Mouse (Mus musculus) midbrain, embryonic 11.5 days (tissue): ENCODE results near the gene Rras2. TPM values are rescaled to one million over a fixed set of nuclear protein-coding genes. Genes with fewer than 3 reads are reported as not detected.

ENCODE experiments used
- ATAC-seq: fragments of 200-750 bp; cut with Nextera tagmentation; 2 replicates; pipeline ENCODE4 v1.8.0; 2017; ENCODE audit warnings: moderate TSS enrichment, moderate library complexity; ENCODE audit not compliant: low FRiP score
- DNase-seq: peaks from one replicate; pipeline ENCODE4 v3.0.0; 2015; ENCODE audit warnings: low spot score; ENCODE audit errors: missing footprints
- H3K27ac ChIP-seq: fragments of 300-500 bp; sonication (generic); 2 replicates; pipeline ENCODE4 v1.5.1; 2014; ENCODE audit warnings: low read depth, low read length
- H3K27me3 ChIP-seq: fragments of 300-500 bp; sonication (generic); 2 replicates; pipeline ENCODE4 v1.6.1; 2014; ENCODE audit warnings: mild to moderate bottlenecking, low read length, moderate library complexity, mixed read lengths; ENCODE audit not compliant: control insufficient read depth, insufficient read depth
- H3K36me3 ChIP-seq: fragments of 300-500 bp; sonication (generic); 2 replicates; pipeline ENCODE4 v1.6.1; 2014; ENCODE audit warnings: mild to moderate bottlenecking, low read length, moderate library complexity, mixed read lengths; ENCODE audit not compliant: control insufficient read depth, insufficient read depth
- H3K4me1 ChIP-seq: fragments of 300-500 bp; sonication (generic); 2 replicates; pipeline ENCODE4 v1.6.1; 2014; ENCODE audit warnings: low read length; ENCODE audit not compliant: control insufficient read depth, insufficient read depth
- H3K4me2 ChIP-seq: fragments of 300-500 bp; sonication (generic); 2 replicates; pipeline ENCODE4 v1.6.1; 2014; ENCODE audit warnings: mild to moderate bottlenecking, moderate library complexity
- H3K4me3 ChIP-seq: fragments of 300-500 bp; sonication (generic); 2 replicates; pipeline ENCODE4 v1.5.1; 2014; ENCODE audit warnings: low read depth, low read length
- H3K9ac ChIP-seq: fragments of 300-500 bp; sonication (generic); 2 replicates; pipeline ENCODE4 v1.6.1; 2014; ENCODE audit warnings: low read length
- H3K9me3 ChIP-seq: fragments of 300-500 bp; sonication (generic); 2 replicates; pipeline ENCODE4 v1.6.1; 2016; ENCODE audit warnings: low read length; ENCODE audit not compliant: control insufficient read depth
- WGBS: fragments of 180-500 bp; shearing (Covaris S2); extraction: QIAGEN DNeasy Blood & Tissue Kit; methylation state at CpG from one replicate; pipeline ENCODE4 v1.1.7; 2014; 5-methylcytosine and 5-hydroxymethylcytosine counted together
- polyA plus RNA-seq: library from polyadenylated mRNA; unstranded; fragments of >200 nt; fragmentation: Nextera tagmentation; extraction: Ambion mirVana; gene quantifications from 2 replicates; pipeline ENCODE4 v1.2.1, GENCODE M21; 2014

The Rras2 gene
- polyA plus RNA-seq, 1 experiment from 2014 or later, result 26.7 TPM

DNA sequence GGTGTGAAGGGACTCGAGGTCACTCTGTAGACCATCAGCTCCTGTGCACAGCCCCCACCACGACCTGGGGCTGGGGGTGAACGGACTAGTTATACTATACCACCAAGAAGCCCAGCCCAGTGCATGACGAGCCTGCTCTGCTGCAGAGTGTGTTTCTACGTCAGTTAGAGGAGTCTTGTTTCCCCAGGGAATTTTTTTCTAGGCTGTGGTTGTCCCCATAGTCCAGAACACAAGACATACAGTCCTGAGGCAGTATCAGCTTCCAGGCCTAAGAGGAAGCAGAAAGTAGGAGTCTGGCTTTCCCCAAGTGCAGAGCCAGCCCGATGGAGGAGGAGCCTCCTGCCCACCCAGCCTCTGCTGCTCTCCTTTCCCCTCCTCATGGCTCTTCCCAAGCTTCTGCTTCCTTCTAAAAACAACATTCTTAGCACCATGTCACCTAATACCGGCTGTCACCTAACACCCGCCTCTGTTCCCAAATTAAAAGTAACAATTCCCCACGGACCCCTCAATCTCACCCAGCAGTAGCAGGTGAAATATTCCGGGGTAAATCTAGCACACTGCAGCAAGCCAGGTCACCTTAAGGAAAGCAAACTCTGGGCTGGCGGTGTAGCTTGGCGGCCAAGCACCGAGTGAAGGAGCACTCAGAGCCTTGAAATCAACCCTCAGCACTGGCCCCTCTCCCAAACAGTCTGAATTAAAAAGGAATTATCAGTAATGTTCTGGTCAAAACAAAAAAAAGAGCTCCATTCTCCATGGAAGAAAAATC, 45.5 kb downstream of the Rras2 start:
- H3K4me2 ChIP-seq, result no peak overlapping the region
- DNase-seq, result no peak
- no peaks in the 10 kb centered on the region for H3K36me3 ChIP-seq
- H3K27me3 ChIP-seq, result no peaks in the 10 kb centered on the region
- no peaks in the 10 kb centered on the region for H3K9me3 ChIP-seq
- no peak overlapping the region for H3K9ac ChIP-seq
- no peaks in the 10 kb centered on the region; the same call in 1 of the 2 replicates for H3K4me1 ChIP-seq
- 54% methylated on average over 13 of the region's 13 CpGs for WGBS
- H3K27ac ChIP-seq, result no peak overlapping the region
- no peak overlapping the region for H3K4me3 ChIP-seq
- ATAC-seq, result no peak

GRCm38 (mm10) chr7:114071395-114071794, 46.2 kb downstream of the Rras2 start:
- peaks cover 4% of the 10 kb centered on the region for H3K4me1 ChIP-seq
- no peak overlapping the region for H3K9ac ChIP-seq
- no peaks in the 10 kb centered on the region for H3K27me3 ChIP-seq
- H3K4me3 ChIP-seq, result no peak overlapping the region
- no peak for DNase-seq
- no peaks in the 10 kb centered on the region for H3K36me3 ChIP-seq
- no peak for ATAC-seq
- H3K27ac ChIP-seq, result no peak overlapping the region
- WGBS, result 88% methylated on average over 5 of the region's 5 CpGs
- no peak overlapping the region for H3K4me2 ChIP-seq
- no peaks in the 10 kb centered on the region for H3K9me3 ChIP-seq

GRCm38 (mm10) chr7:114070458-114070840, 47.1 kb downstream of the Rras2 start:
- no peak overlapping the region for H3K4me3 ChIP-seq
- H3K4me2 ChIP-seq, result no peak overlapping the region
- no peak overlapping the region for H3K9ac ChIP-seq
- 86% methylated on average over 3 of the region's 3 CpGs for WGBS
- no peaks in the 10 kb centered on the region for H3K36me3 ChIP-seq
- H3K27me3 ChIP-seq, result no peaks in the 10 kb centered on the region
- no peak for ATAC-seq
- peaks cover 11% of the 10 kb centered on the region for H3K4me1 ChIP-seq
- no peaks in the 10 kb centered on the region for H3K9me3 ChIP-seq
- no peak for DNase-seq
- no peak overlapping the region for H3K27ac ChIP-seq

GRCm38 (mm10) chr7:114069726-114070457, 47.7 kb downstream of the Rras2 start:
- H3K27ac ChIP-seq, result no peak overlapping the region
- H3K27me3 ChIP-seq, result no peaks in the 10 kb centered on the region
- no peak overlapping the region for H3K9ac ChIP-seq
- WGBS, result 92% methylated on average over 11 of the region's 11 CpGs
- peaks cover 14% of the 10 kb centered on the region for H3K4me1 ChIP-seq
- H3K4me2 ChIP-seq, result no peak overlapping the region
- no peak for DNase-seq
- no peaks in the 10 kb centered on the region for H3K36me3 ChIP-seq
- no peaks in the 10 kb centered on the region for H3K9me3 ChIP-seq
- no peak overlapping the region for H3K4me3 ChIP-seq
- ATAC-seq, result no peak

DNA sequence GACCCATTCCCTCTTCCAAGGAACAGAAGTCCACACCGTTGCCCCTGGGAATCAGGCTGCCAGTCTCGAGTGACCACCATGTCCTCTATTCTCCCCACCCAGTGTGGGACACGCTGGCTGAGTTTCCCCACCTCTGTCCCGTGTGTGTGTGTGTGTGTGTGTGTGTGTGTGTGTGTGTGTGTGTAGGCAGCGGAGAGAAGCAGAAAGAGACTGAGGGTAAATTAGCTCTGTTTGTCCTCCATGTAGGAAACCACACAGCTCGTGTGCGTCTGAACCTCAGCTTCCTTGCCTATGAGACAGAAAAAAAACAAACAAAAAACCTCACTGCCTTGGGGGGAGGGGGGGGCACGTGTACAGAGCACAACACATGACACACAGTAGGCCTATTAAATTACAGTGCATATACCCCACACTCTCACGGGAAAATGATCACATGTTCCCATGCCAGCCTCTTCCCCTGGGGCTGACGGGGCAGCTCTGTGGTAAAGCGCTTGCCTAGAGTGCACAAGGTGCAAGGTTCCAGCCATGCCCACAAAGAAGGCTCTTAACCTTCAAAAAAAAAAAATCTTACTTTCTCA, 48.5 kb downstream of the Rras2 start:
- H3K27ac ChIP-seq, result no peak overlapping the region
- no peaks in the 10 kb centered on the region for H3K9me3 ChIP-seq
- H3K27me3 ChIP-seq, result no peaks in the 10 kb centered on the region
- H3K4me2 ChIP-seq, result no peak overlapping the region
- WGBS, result 83% methylated on average over 11 of the region's 11 CpGs
- ATAC-seq (no peak), DNase-seq (no peak)
- H3K4me3 ChIP-seq, result no peak overlapping the region
- H3K9ac ChIP-seq, result no peak overlapping the region
- H3K4me1 ChIP-seq, result peaks cover 14% of the 10 kb centered on the region
- H3K36me3 ChIP-seq, result no peaks in the 10 kb centered on the region

GRCm38 (mm10) chr7:114066529-114067178, 50.9 kb downstream of the Rras2 start:
- 5% methylated on average over 14 of the region's 14 CpGs for WGBS
- DNase-seq (peak; percentile 99), ATAC-seq (peak; percentile 86)
- H3K36me3 ChIP-seq, result no peaks in the 10 kb centered on the region
- H3K27me3 ChIP-seq, result no peaks in the 10 kb centered on the region
- H3K4me3 ChIP-seq, result peak overlapping the region; percentile 18; the same call in 1 of the 2 replicates
- peak overlapping the region; percentile 45 for H3K4me2 ChIP-seq
- no peaks in the 10 kb centered on the region for H3K9me3 ChIP-seq
- peaks cover 14% of the 10 kb centered on the region for H3K4me1 ChIP-seq
- H3K27ac ChIP-seq, result no peak overlapping the region
- peak overlapping the region; percentile 47 for H3K9ac ChIP-seq

GRCm38 (mm10) chr7:114065407-114066185, 52.0 kb downstream of the Rras2 start:
- Histone ChIP-seq H3K9me3 (no peaks in the 10 kb centered on the region), H3K27ac (no peak overlapping the region)
- DNase-seq, result no peak

GRCm38 (mm10) chr7:114063966-114064365, 53.6 kb downstream of the Rras2 start:
- DNase-seq (no peak), ATAC-seq (no peak)
- WGBS, result 90% methylated on average over 6 of the region's 6 CpGs
- H3K36me3 ChIP-seq, result no peaks in the 10 kb centered on the region
- H3K4me1 ChIP-seq, result peaks cover 14% of the 10 kb centered on the region
- H3K9me3 ChIP-seq, result no peaks in the 10 kb centered on the region
- no peak overlapping the region for H3K9ac ChIP-seq
- no peak overlapping the region for H3K4me2 ChIP-seq
- no peak overlapping the region for H3K4me3 ChIP-seq
- no peak overlapping the region for H3K27ac ChIP-seq
- no peaks in the 10 kb centered on the region for H3K27me3 ChIP-seq

More at GRCm38 (mm10) chr7:114065407-114066185, 52.0 kb downstream of the Rras2 start:
- no peak overlapping the region for H3K4me2 ChIP-seq
- no peak overlapping the region for H3K4me3 ChIP-seq
- no peak for ATAC-seq
- H3K4me1 ChIP-seq, result peaks cover 14% of the 10 kb centered on the region
- WGBS, result 29% methylated on average over 11 of the region's 11 CpGs
- H3K36me3 ChIP-seq, result no peaks in the 10 kb centered on the region
- H3K9ac ChIP-seq, result no peak overlapping the region
- H3K27me3 ChIP-seq, result no peaks in the 10 kb centered on the region
